Mouse (Mus musculus): ENCODE data around the gene Gp1ba. TPM values are rescaled to one million over a fixed set of nuclear protein-coding genes. Genes with fewer than 3 reads are reported as not detected.
A peak's percentile ranks its signal among the peaks of the same experiment; 100 is the strongest.

Gene Gp1ba
- total RNA-seq, 2 experiments from 2014 or later: 0.16 to 0.26 TPM

GRCm38 (mm10) chr11:70670483-70670882 is 31.6 kb downstream of the Gp1ba start:
- no peak for DNase-seq

GRCm38 (mm10) chr11:70671333-70672047 is 32.6 kb downstream of the Gp1ba start:
- DNase-seq: no peak

GRCm38 (mm10) chr11:70674014-70674413 is 35.1 kb downstream of the Gp1ba start:
- DNase-seq: no peak

- DNase-seq: no peak
These were observed 35.6 kb downstream of the Gp1ba start for GRCm38 (mm10) chr11:70674501-70674900.

- no peak for DNase-seq
These were observed 39.2 kb downstream of the Gp1ba start for GRCm38 (mm10) chr11:70678092-70678491.

GRCm38 (mm10) chr11:70678576-70678975 is 39.7 kb downstream of the Gp1ba start:
- DNase-seq: no peak

GRCm38 (mm10) chr11:70679361-70679760 is 40.4 kb downstream of the Gp1ba start:
- DNase-seq: no peak

GRCm38 (mm10) chr11:70679894-70680293 is 41.0 kb downstream of the Gp1ba start:
- DNase-seq: no peak

- no peak for DNase-seq
These were observed 42.2 kb downstream of the Gp1ba start for GRCm38 (mm10) chr11:70681170-70681569.

- peak; percentile 63 for DNase-seq
These were observed 43.1 kb downstream of the Gp1ba start for GRCm38 (mm10) chr11:70681897-70682581.

GRCm38 (mm10) chr11:70683640-70684039 is 44.7 kb downstream of the Gp1ba start:
- DNase-seq: no peak

- DNase-seq: peak; percentile 54
These were observed 48.1 kb downstream of the Gp1ba start for GRCm38 (mm10) chr11:70686901-70687566.

- peak; percentile 92 for DNase-seq
These were observed 48.8 kb downstream of the Gp1ba start, which contains the start of gene Camta2 for GRCm38 (mm10) chr11:70687601-70688199. Camta2 (minus strand) TSS chr11:70688105.

- DNase-seq: no peak
These were observed 49.5 kb downstream of the Gp1ba start for GRCm38 (mm10) chr11:70688372-70688771.

- no peak for DNase-seq
These were observed 50.7 kb downstream of the Gp1ba start for GRCm38 (mm10) chr11:70689578-70689977.

Other genes with a start within 250 kb of the Gp1ba start
- gene Pelp1, start 229.1 kb upstream of the Gp1ba start, total RNA-seq (2021): 10 to 100 TPM; 25.6 to 27.9 TPM
- 10 to 100 TPM; 12.0 to 12.7 TPM for gene Arrb2, start 206.5 kb upstream of the Gp1ba start, total RNA-seq (2021)
- gene Med11, start 187.2 kb upstream of the Gp1ba start, total RNA-seq (2021): 10 to 100 TPM; 12.3 to 13.2 TPM
- gene Zmynd15, start 179.7 kb upstream of the Gp1ba start, total RNA-seq (2021): 1 to 10 TPM in 1 of 2 experiments, under 1 TPM in 1; 0.92 to 2.0 TPM
- gene Cxcl16, start 179.1 kb upstream of the Gp1ba start, total RNA-seq (2021): 1 to 10 TPM; 6.2 to 6.5 TPM
- gene Tm4sf5, start 133.9 kb upstream of the Gp1ba start, total RNA-seq (2021): 1 to 10 TPM; 1.7 to 2.5 TPM
- gene Vmo1, start 124.5 kb upstream of the Gp1ba start, total RNA-seq (2021): under 1 TPM in 1 of 2 experiments, not detected in 1; 0.43 TPM
- not detected for gene Gltpd2, start 119.9 kb upstream of the Gp1ba start, total RNA-seq (2021)
- 100 to 1,000 TPM; 296 TPM for gene Psmb6, start 113.8 kb upstream of the Gp1ba start, total RNA-seq (2021)
- gene Gm40193, start 106.2 kb upstream of the Gp1ba start, total RNA-seq (2021): not detected
- gene Pld2, start 99.1 kb upstream of the Gp1ba start, total RNA-seq (2021): 1 to 10 TPM; 8.3 to 9.3 TPM
- 10 to 100 TPM; 38.2 to 42.5 TPM for gene Mink1, start 76.2 kb upstream of the Gp1ba start, total RNA-seq (2021)
- not detected for gene 4930544D05Rik, start 23.3 kb upstream of the Gp1ba start, total RNA-seq (2021)
- gene Chrne, start 19.9 kb upstream of the Gp1ba start, total RNA-seq (2021): not detected
- 10 to 100 TPM; 42.1 to 42.8 TPM for gene Rnf167, start 8.1 kb downstream of the Gp1ba start, total RNA-seq (2021)
- 100 to 1,000 TPM; 311 to 313 TPM for gene Slc25a11, start 8.4 kb downstream of the Gp1ba start, total RNA-seq (2021)
- gene Pfn1, start 15.5 kb downstream of the Gp1ba start, total RNA-seq (2021): 100 to 1,000 TPM; 572 to 580 TPM
- gene Eno3, start 18.1 kb downstream of the Gp1ba start, total RNA-seq (2021): 1,000 to 10,000 TPM; 1,339 to 1,391 TPM
- 10 to 100 TPM; 86.2 to 92.3 TPM for gene Spag7, start 30.3 kb downstream of the Gp1ba start, total RNA-seq (2021)
- 10 to 100 TPM; 22.2 to 23.5 TPM for gene Camta2, start 49.0 kb downstream of the Gp1ba start, total RNA-seq (2021)
- gene Inca1, start 61.0 kb downstream of the Gp1ba start, total RNA-seq (2021): 1 to 10 TPM; 1.7 to 2.2 TPM
- 100 to 1,000 TPM; 238 to 241 TPM for gene Kif1c, start 61.4 kb downstream of the Gp1ba start, total RNA-seq (2021)
- gene Zfp3, start 125.1 kb downstream of the Gp1ba start, total RNA-seq (2021): 10 to 100 TPM; 11.8 to 12.1 TPM
- not detected for gene Scimp, start 173.5 kb downstream of the Gp1ba start, total RNA-seq (2021)
- gene Rabep1, start 205.7 kb downstream of the Gp1ba start, total RNA-seq (2021): 10 to 100 TPM; 34.7 to 38.0 TPM

Data from heart, postnatal 4 days (tissue).